Mouse (Mus musculus): ENCODE measurements around the gene Ccdc8. TPM values are rescaled to one million over a fixed set of nuclear protein-coding genes. Genes with fewer than 3 reads are reported as not detected.

Gene Ccdc8
- total and polyA plus RNA-seq, 3 experiments = 0.11 TPM; not detected in 2

- Histone ChIP-seq H3K9me3 (replicated peaks; ENCODE audit: insufficient read depth, low read length) (no peaks in the 10 kb centered on the region), H3K4me1 (ENCODE audit: control insufficient read depth in 1 of 2, insufficient read depth in 2 of 2, low read length in 2 of 2) (peaks cover 4 to 19% of the 10 kb centered on the region in 2 experiments; a peak in 3 of 4 replicates), H3K36me3 (ENCODE audit: control insufficient read depth in 1 of 2, insufficient read depth in 2 of 2, low read length in 2 of 2) (peaks cover 0 to 16% of the 10 kb centered on the region in 2 experiments; a peak in 3 of 4 replicates), H3K4me3 (ENCODE audit: control insufficient read depth in 1 of 2, insufficient read depth in 1 of 2, low read depth in 2 of 2, low read length in 2 of 2) (no peak overlapping the region), H3K27ac (ENCODE audit: control insufficient read depth, low read depth, low read length) (no peak overlapping the region), H3K79me2 (ENCODE audit: control insufficient read depth, insufficient read depth, low read length, poor library complexity) (peaks cover 57% of the 10 kb centered on the region), H3K9ac (ENCODE audit: control insufficient read depth, low read depth, low read length, poor library complexity, severe bottlenecking) (no peak overlapping the region), H3K27me3 (ENCODE audit: control insufficient read depth in 1 of 2, insufficient read depth in 2 of 2, low read length in 2 of 2) (no peaks in the 10 kb centered on the region)
- DNase-seq (ENCODE audit: low read depth, low spot score) = no peak
- TF ChIP-seq ZC3H11A (IDR thresholded peaks at IDR 0.05; ENCODE audit: low read depth, low read length) = no peak
- no peak for TF ChIP-seq ZMIZ1 (IDR thresholded peaks at IDR 0.05; ENCODE audit: low read depth, low read length)
Observed at GRCm38 (mm10) chr7:17024141-17024540, 31.6 kb downstream of the Ccdc8 start.

DNA sequence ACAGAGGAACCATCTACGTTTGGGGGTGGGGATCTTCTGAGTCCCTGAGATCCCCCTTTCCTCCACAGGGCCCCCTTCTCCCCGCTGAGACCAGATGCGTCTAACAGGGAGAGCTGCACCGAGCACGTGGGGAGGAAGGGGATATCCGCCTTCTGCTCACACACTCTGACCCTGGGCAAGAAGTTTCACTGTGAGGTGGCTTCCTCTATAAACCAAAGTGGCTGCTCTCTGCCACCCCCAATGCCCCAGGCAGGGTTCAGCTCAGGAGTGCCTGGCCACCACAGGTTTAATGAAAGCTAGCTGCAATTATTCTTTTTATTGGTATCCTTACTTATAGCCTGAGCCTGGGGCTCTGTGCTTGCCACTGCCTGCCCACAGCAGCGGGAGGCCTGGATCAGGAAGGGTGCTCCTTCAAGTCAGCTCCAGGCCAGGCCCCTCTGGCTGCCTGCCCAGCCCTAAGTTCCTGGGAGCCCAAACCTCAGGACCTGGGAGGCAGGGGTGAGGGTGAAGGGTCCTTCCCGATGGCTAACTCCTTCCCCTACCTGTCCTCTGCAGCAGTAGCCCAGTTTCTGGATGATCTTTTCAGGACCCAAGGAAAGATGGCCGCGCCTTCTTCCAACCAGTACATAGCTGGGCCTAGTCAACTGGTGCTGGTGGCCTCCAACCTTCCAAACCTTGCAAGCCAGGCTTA, 32.5 kb downstream of the Ccdc8 start:
- DNase-seq (ENCODE audit: low read depth, low spot score) = no peak
- no peaks in the 10 kb centered on the region for H3K27me3 ChIP-seq (ENCODE audit: control insufficient read depth in 1 of 2, insufficient read depth in 2 of 2, low read length in 2 of 2)
- H3K4me1 ChIP-seq (ENCODE audit: control insufficient read depth in 1 of 2, insufficient read depth in 2 of 2, low read length in 2 of 2) = peaks cover 4 to 19% of the 10 kb centered on the region in 2 experiments; a peak in 3 of 4 replicates
- H3K27ac ChIP-seq (ENCODE audit: control insufficient read depth, low read depth, low read length) = no peak overlapping the region
- H3K4me3 ChIP-seq (ENCODE audit: control insufficient read depth in 1 of 2, insufficient read depth in 1 of 2, low read depth in 2 of 2, low read length in 2 of 2) = no peak overlapping the region
- H3K9ac ChIP-seq (ENCODE audit: control insufficient read depth, low read depth, low read length, poor library complexity, severe bottlenecking) = no peak overlapping the region
- TF ChIP-seq KAT2A (conservative IDR thresholded peaks at IDR 0.05; ENCODE audit: low read depth, low read length) = no peak
- TF ChIP-seq ELF1 (IDR thresholded peaks at IDR 0.05; ENCODE audit: low read depth, low read length) = no peak
- TF ChIP-seq USF1 (IDR thresholded peaks at IDR 0.05; ENCODE audit: low read depth, low read length) = no peak
- TF ChIP-seq GABPA (IDR thresholded peaks at IDR 0.05; ENCODE audit: low read depth, low read length) = no peak
- no peak for TF ChIP-seq CTCF (IDR thresholded peaks at IDR 0.05 in 2 of 3, conservative IDR thresholded peaks at IDR 0.05 in 1 of 3; ENCODE audit: control insufficient read depth in 1 of 3, insufficient read depth in 1 of 3, low read depth in 2 of 3, low read length in 3 of 3, poor library complexity in 1 of 3, severe bottlenecking in 1 of 3)
- TF ChIP-seq SIN3A (IDR thresholded peaks at IDR 0.05; ENCODE audit: low read length) = no peak
- TF ChIP-seq MYC (IDR thresholded peaks at IDR 0.05; ENCODE audit: low read depth, low read length) = no peak
- TF ChIP-seq ETS1 (IDR thresholded peaks at IDR 0.05; ENCODE audit: low read depth, low read length) = no peak
- TF ChIP-seq EP300 (IDR thresholded peaks at IDR 0.05; ENCODE audit: low read depth in 1 of 2, low read length in 2 of 2) = no peak
- H3K36me3 ChIP-seq (ENCODE audit: control insufficient read depth in 1 of 2, insufficient read depth in 2 of 2, low read length in 2 of 2) = peaks cover 0 to 16% of the 10 kb centered on the region in 2 experiments; a peak in 3 of 4 replicates
- no peaks in the 10 kb centered on the region for H3K9me3 ChIP-seq (replicated peaks; ENCODE audit: insufficient read depth, low read length)
- peaks cover 54% of the 10 kb centered on the region for H3K79me2 ChIP-seq (ENCODE audit: control insufficient read depth, insufficient read depth, low read length, poor library complexity)

DNA sequence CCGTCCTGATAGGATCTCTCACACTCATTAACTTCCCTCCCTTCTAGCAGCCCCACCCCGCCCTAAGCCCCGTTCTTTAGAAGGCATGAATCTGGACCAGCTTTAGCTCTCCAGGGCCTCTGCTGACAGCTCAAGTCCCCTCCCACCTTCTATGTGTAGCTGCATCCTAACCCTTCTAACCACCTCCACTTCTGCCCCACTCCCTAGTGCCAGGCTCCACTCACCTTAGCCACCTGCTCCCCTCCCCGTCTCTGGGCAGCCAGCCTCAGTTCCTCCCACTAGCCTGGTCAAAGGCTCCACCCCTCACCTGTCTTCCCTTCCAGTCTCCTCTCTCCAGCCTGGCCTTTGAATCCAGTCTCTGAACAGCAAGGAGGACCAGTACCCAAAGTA, 33.0 kb downstream of the Ccdc8 start:
- peaks cover 4 to 15% of the 10 kb centered on the region in 2 experiments; a peak in 3 of 4 replicates for H3K4me1 ChIP-seq (ENCODE audit: control insufficient read depth in 1 of 2, insufficient read depth in 2 of 2, low read length in 2 of 2)
- no peaks in the 10 kb centered on the region for H3K27me3 ChIP-seq (ENCODE audit: control insufficient read depth in 1 of 2, insufficient read depth in 2 of 2, low read length in 2 of 2)
- H3K79me2 ChIP-seq (ENCODE audit: control insufficient read depth, insufficient read depth, low read length, poor library complexity) = peaks cover 54% of the 10 kb centered on the region
- no peak for TF ChIP-seq KAT2A (conservative IDR thresholded peaks at IDR 0.05; ENCODE audit: low read depth, low read length)
- no peak for TF ChIP-seq NELFE (IDR thresholded peaks at IDR 0.05; ENCODE audit: low read depth, low read length)
- TF ChIP-seq POLR2AphosphoS2 (IDR thresholded peaks at IDR 0.05; ENCODE audit: low read length) = no peak
- no peak for TF ChIP-seq ZKSCAN1 (IDR thresholded peaks at IDR 0.05; ENCODE audit: low read depth, low read length)
- TF ChIP-seq CHD2 (IDR thresholded peaks at IDR 0.05; ENCODE audit: low read length) = no peak
- TF ChIP-seq BHLHE40 (IDR thresholded peaks at IDR 0.05; ENCODE audit: borderline replicate concordance, low read depth, low read length) = no peak
- no peak for TF ChIP-seq E2F4 (IDR thresholded peaks at IDR 0.05; ENCODE audit: borderline replicate concordance, low read depth, low read length)
- H3K36me3 ChIP-seq (ENCODE audit: control insufficient read depth in 1 of 2, insufficient read depth in 2 of 2, low read length in 2 of 2) = peaks cover 0 to 16% of the 10 kb centered on the region in 2 experiments; a peak in 3 of 4 replicates
- H3K27ac ChIP-seq (ENCODE audit: control insufficient read depth, low read depth, low read length) = no peak overlapping the region
- no peak overlapping the region for H3K4me3 ChIP-seq (ENCODE audit: control insufficient read depth in 1 of 2, insufficient read depth in 1 of 2, low read depth in 2 of 2, low read length in 2 of 2)
- H3K9ac ChIP-seq (ENCODE audit: control insufficient read depth, low read depth, low read length, poor library complexity, severe bottlenecking) = no peak overlapping the region
- no peaks in the 10 kb centered on the region for H3K9me3 ChIP-seq (replicated peaks; ENCODE audit: insufficient read depth, low read length)
- DNase-seq (ENCODE audit: low read depth, low spot score) = peak; percentile 40
